Mouse (Mus musculus) forebrain, embryonic 12.5 days (tissue): ENCODE results near the gene Hist1h2ad. TPM values are rescaled to one million over a fixed set of nuclear protein-coding genes. Genes with fewer than 3 reads are reported as not detected.
"Not testable (repeated sequence)": the region's sequence is repeated elsewhere in the genome, so short reads cannot be mapped to it uniquely, and the experiment has no call there.

Experiments used
- ATAC-seq: fragments of 200-750 bp; cut with Nextera tagmentation; 2 replicates; pipeline ENCODE4 v1.8.0; 2017; ENCODE audit warnings: moderate TSS enrichment; ENCODE audit not compliant: low FRiP score
- H3K27ac ChIP-seq: fragments of 300-500 bp; sonication (generic); 2 replicates; pipeline ENCODE4 v1.5.1; 2016; ENCODE audit warnings: mild to moderate bottlenecking
- H3K27me3 ChIP-seq: fragments of 300-500 bp; sonication (generic); 2 replicates; pipeline ENCODE4 v1.6.1; 2016; ENCODE audit warnings: mild to moderate bottlenecking
- H3K36me3 ChIP-seq: fragments of 300-500 bp; sonication (generic); replicated peaks from 2 replicates; pipeline ENCODE4 v1.6.1; 2016; ENCODE audit warnings: mild to moderate bottlenecking
- H3K4me1 ChIP-seq: fragments of 300-500 bp; sonication (generic); 2 replicates; pipeline ENCODE4 v1.6.1; 2016
- H3K4me2 ChIP-seq: fragments of 300-500 bp; sonication (generic); 2 replicates; pipeline ENCODE4 v1.6.1; 2016; ENCODE audit warnings: mild to moderate bottlenecking, moderate library complexity
- H3K4me3 ChIP-seq: fragments of 300-500 bp; sonication (generic); replicated peaks from 2 replicates; pipeline ENCODE4 v1.5.1; 2016; ENCODE audit warnings: mild to moderate bottlenecking
- H3K9ac ChIP-seq: fragments of 300-500 bp; sonication (generic); 2 replicates; pipeline ENCODE4 v1.6.1; 2016; ENCODE audit warnings: mild to moderate bottlenecking
- H3K9me3 ChIP-seq: fragments of 300-500 bp; sonication (generic); 2 replicates; pipeline ENCODE4 v1.6.1; 2016
- WGBS: fragments of 180-500 bp; shearing (Covaris S2); methylation state at CpG from one replicate; pipeline ENCODE4 v1.1.7; 2016; 5-methylcytosine and 5-hydroxymethylcytosine counted together
- polyA plus RNA-seq: library from polyadenylated mRNA; unstranded; fragments of >200 nt; fragmentation: Nextera tagmentation; extraction: Ambion mirVana; gene quantifications from 2 replicates; pipeline ENCODE4 v1.2.1, GENCODE M21; 2016

Hist1h2ad gene
- polyA plus RNA-seq, 1 experiment from 2014 or later = 1.3 TPM

DNA sequence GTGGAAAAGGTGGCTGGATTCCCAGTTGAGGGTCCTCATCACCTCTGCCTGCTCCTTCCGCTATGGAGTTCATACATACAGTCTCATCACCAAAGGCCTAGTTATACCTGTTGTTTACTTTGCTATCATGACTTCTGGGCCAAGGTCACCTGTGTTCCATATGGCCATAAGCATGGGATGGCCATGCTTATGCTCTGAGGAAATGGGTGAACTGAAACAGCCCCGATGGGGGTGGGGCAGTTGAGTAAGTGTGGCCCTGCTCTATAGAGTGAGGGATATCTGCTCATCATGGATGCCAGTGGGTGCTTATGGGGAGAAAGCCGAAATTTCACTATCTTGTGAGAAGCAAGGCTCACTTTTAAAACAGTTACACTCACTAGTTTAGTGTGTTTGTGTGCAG, 30.9 kb downstream of the Hist1h2ad start:
- no peaks in the 10 kb centered on the region for H3K4me1 ChIP-seq
- no peaks in the 10 kb centered on the region for H3K36me3 ChIP-seq
- no peak overlapping the region for H3K27ac ChIP-seq
- no peak overlapping the region for H3K4me2 ChIP-seq
- WGBS = 94% methylated on average over 3 of the region's 3 CpGs
- no peaks in the 10 kb centered on the region for H3K27me3 ChIP-seq
- ATAC-seq = no peak
- H3K9me3 ChIP-seq = no peaks in the 10 kb centered on the region
- no peak overlapping the region for H3K4me3 ChIP-seq
- no peak overlapping the region for H3K9ac ChIP-seq

DNA sequence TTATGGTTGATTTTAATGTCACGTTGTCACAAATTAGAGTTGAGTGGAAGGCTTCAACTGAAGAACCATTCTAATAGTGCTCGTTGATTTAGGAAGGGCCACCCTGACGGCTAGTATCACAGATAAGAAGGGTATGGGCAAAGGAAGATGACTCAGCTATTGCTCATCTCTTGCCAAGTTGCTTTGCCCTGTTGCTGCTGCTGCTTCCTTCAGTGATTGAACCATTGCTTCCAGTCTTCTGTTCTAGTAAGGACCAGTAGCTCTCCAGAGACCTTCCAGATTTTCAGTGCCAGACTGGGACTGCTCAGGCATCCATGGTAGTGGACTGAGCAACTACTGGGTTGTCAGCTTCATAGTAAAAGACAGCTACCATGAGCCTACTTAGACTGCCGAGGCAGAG, 35.0 kb downstream of the Hist1h2ad start:
- no peak overlapping the region for H3K9ac ChIP-seq
- no peak for ATAC-seq
- 91% methylated on average over 4 of the region's 4 CpGs for WGBS
- no peaks in the 10 kb centered on the region for H3K27me3 ChIP-seq
- H3K4me2 ChIP-seq = no peak overlapping the region
- H3K36me3 ChIP-seq = no peaks in the 10 kb centered on the region
- H3K4me3 ChIP-seq = no peak overlapping the region
- H3K4me1 ChIP-seq = no peaks in the 10 kb centered on the region
- no peaks in the 10 kb centered on the region for H3K9me3 ChIP-seq
- no peak overlapping the region for H3K27ac ChIP-seq

DNA sequence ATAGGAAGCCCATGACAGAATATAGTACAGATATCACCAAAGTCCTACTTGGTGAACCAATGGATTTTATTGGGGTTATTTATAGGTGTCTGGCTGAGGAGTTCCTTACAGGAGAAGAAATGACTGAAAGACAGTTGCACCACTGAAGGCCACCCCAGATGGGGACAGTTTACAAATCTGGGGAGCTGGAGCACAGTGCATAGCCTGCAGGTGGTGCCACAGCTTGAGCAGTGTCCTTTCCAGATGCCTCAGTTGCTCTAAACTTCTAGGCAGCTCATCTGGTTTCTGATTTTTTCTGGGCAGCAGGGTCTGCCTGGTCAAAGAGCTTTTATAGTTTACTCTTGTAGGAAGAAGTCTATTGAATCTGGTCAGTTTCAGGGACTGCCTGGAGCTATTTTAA, 35.7 kb downstream of the Hist1h2ad start:
- H3K9ac ChIP-seq = no peak overlapping the region
- H3K4me1 ChIP-seq = no peaks in the 10 kb centered on the region
- no peaks in the 10 kb centered on the region for H3K36me3 ChIP-seq
- H3K9me3 ChIP-seq = no peaks in the 10 kb centered on the region
- H3K4me2 ChIP-seq = no peak overlapping the region
- H3K27me3 ChIP-seq = no peaks in the 10 kb centered on the region
- H3K4me3 ChIP-seq = no peak overlapping the region
- ATAC-seq = no peak
- no peak overlapping the region for H3K27ac ChIP-seq

DNA sequence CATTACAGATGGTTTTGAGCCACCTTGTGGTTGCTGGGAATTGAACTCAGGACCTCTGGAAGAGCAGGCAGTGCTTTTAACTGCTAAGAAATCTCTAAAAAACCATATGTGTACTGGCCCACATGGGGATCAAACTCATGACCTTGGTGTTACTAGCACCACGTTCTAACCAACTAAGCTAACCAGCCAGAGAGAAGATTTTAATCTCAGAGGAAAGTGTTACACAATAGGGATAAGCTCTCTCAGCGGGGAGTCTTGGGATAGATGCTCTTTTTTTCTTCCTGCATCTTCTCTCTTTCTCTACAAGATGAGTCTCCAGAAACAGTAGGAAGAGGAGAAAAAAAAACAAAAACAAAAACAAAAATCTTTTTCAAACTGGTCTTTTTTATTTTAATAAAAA, 36.2 kb downstream of the Hist1h2ad start:
- WGBS = 73% methylated on average over 2 of the region's 2 CpGs
- no peaks in the 10 kb centered on the region for H3K4me1 ChIP-seq
- H3K4me3 ChIP-seq = no peak overlapping the region
- ATAC-seq = no peak
- no peak overlapping the region for H3K9ac ChIP-seq
- H3K27ac ChIP-seq = no peak overlapping the region
- no peaks in the 10 kb centered on the region for H3K9me3 ChIP-seq
- H3K36me3 ChIP-seq = no peaks in the 10 kb centered on the region
- no peak overlapping the region for H3K4me2 ChIP-seq
- H3K27me3 ChIP-seq = no peaks in the 10 kb centered on the region

DNA sequence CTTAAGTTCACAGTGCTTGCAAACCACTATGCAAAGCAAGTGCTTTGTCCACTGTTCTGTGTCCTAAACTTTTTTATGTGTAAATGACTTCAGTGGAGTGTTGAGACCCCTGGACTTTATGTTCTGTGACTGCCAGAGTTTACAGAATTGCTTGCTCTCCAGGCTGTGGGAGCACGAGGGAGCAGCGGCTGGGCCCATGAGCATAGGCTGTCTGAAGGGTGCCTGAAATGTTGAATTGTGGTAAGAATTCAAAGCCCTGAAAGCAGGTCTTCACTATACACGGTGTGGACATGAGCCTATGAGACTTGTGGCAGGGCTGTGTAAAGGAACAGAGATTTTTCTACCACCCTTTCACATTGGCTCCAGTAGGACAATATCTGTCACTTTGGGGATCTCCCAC, 37.5 kb downstream of the Hist1h2ad start:
- Histone ChIP-seq H3K9ac (no peak overlapping the region), H3K9me3 (no peaks in the 10 kb centered on the region), H3K36me3 (no peaks in the 10 kb centered on the region), H3K4me2 (no peak overlapping the region), H3K27me3 (no peaks in the 10 kb centered on the region), H3K27ac (no peak overlapping the region), H3K4me1 (no peaks in the 10 kb centered on the region), H3K4me3 (no peak overlapping the region)
- 89% methylated on average over 3 of the region's 3 CpGs for WGBS
- no peak for ATAC-seq

DNA sequence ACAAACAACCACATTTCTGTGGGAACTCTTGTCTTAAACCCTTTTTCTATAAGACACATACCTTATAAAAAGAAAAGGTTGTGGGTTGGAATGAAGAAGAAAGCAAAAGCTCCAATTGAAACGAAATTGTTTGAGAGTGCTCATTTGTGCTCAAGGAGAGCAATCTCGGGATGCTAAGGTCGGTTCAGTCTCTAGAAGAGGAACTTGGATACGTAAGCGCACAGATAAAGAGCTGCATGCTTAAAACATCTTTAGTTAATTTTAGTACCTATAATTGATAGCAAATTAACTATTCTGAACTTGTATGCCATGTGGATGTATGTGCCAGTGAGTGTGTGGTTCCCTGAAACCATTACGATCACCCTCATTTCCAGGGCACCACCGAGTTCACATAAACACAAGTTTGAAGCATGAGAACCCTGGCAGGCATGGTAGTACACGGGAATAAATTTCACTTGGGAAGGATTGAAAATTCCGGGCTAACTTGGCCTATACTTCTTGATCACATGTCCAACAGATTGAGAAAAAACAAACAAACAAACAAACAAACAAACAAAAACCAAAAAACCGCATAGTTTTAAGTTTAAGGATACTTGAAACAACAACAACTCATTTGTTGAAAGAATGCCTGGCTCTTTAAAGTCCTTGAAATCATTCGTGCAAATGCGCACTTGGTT, 46.0 kb downstream of the Hist1h2ad start:
- no peaks in the 10 kb centered on the region for H3K9me3 ChIP-seq
- peak overlapping the region; percentile 98 for H3K27ac ChIP-seq
- H3K4me2 ChIP-seq = peak overlapping the region; percentile 76
- whole genome bisulfite sequencing = 54% methylated on average over 12 of the region's 12 CpGs
- no peak for ATAC-seq
- peak overlapping the region; percentile 64 for H3K9ac ChIP-seq
- H3K4me1 ChIP-seq = peaks cover 17% of the 10 kb centered on the region
- H3K4me3 ChIP-seq = peak overlapping the region; percentile 58
- no peaks in the 10 kb centered on the region for H3K27me3 ChIP-seq
- H3K36me3 ChIP-seq = no peaks in the 10 kb centered on the region

DNA sequence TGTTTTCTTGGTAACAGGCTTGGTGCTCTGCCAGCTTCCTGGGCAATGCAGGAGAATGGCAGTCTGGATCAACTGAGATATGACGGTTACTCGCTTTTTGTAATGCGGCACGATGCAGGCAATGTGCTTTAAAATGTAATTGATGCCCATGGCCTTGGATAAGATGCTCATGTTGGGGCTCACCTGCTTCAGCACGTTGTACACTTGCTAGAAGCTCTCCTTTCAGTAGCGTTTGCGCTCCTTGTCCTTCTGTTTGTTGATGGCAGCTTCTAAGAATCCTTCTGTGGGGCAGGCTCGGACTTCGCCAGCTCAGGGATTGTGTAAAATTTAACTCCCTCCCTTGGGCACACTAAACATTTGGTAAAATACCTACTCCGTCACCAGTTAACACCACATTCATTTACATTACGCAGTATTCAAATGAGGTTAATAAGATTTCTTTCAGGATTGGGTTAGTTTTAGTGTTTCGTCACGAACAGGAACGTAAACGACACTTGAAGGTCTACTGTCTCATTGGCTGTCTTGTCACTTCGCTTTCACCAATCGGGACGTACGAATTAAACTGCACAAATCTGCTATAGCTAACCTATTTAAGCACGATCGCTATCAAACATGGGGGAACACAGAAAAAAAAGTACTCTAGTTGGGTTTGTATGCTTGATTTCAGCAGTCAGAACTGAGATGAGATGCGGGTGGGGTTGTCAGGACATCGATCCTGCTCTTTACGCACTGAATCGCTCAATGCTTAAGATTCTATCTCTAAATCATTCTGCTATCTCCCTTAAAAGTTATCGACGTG, 46.8 kb downstream of the Hist1h2ad start, which contains the start of gene Hist1h2be:
TSS of gene Hist1h2be (minus strand) at position 392 of the 799 bp plus-strand sequence.
- peak within 1 kb of the TSS; percentile 76 for H3K4me2 ChIP-seq
- peaks cover 17% of the 10 kb centered on the region for H3K4me1 ChIP-seq
- H3K4me3 ChIP-seq = peak within 1 kb of the TSS; percentile 58
- H3K36me3 ChIP-seq = no peaks in the 10 kb centered on the region
- peak within 1 kb of the TSS; percentile 92 for H3K9ac ChIP-seq
- peak; percentile 83 for ATAC-seq
- 1% methylated on average over 27 of the region's 27 CpGs for WGBS
- no peaks in the 10 kb centered on the region for H3K9me3 ChIP-seq
- H3K27me3 ChIP-seq = 0 out of 2 replicates have a peak, but pooled peaks cover 3% of the 10 kb centered on the region
- peak within 1 kb of the TSS; percentile 98 for H3K27ac ChIP-seq

DNA sequence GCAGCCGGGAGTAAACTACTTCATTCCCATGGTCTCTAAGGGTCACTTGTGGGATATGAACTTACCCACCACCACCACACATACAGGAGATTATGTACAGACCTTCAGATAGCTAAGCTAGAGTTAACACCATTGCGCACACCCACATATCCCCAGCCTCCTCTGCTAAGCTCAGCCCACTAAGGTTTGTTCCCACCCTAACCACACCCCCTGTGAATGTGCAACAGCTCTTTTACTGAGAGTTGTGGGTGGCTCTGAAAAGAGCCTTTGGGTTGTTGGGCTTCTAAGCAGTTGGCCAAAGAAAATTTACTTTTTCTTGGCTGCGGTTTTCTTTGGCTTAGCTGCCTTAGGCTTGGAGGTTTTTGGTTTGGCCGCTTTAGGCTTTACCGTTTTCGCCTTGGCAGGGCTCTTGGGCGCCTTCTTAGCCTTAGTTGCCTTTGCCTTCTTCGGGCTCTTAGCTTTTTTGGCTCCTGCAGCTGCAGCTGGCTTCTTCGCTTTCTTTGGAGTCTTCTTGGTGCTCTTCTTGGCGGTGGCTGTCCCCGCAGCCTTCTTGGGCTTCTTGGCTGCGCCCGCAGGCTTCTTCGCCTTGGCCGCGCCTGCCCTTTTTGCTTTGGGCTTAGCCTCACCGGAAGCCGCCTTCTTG, 47.5 kb downstream of the Hist1h2ad start:
- Histone ChIP-seq H3K4me2 (peak overlapping the region; percentile 76), H3K27me3 (0 out of 2 replicates have a peak, but pooled peaks cover 3% of the 10 kb centered on the region), H3K4me3 (peak overlapping the region; percentile 58), H3K36me3 (no peaks in the 10 kb centered on the region), H3K4me1 (peaks cover 17% of the 10 kb centered on the region), H3K9ac (peak overlapping the region; percentile 92), H3K9me3 (no peaks in the 10 kb centered on the region), H3K27ac (peak overlapping the region; percentile 98)
- ATAC-seq = peak; percentile 78
- WGBS = under 1% methylated on average over 18 of the region's 18 CpGs

DNA sequence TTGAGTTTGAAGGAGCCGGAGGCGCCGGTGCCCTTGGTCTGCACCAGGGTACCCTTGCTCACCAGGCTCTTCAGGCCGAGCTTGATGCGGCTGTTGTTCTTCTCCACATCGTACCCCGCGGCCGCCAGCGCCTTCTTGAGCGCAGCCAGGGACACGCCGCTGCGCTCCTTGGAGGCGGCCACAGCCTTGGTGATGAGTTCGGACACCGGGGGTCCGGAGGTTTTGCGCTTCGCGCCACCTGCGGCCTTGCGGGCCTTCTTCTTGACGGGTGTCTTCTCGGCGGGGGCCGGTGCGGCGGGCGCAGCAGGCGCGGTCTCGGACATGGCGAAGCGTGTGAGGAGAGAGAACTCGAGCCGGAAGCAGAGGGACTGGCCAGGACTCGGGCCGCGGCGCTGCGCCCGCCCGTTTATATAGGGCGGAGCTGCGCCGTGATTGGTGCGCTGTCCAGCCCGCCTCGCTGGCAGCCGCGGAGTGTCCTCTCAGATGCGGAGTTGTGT, 48.0 kb downstream of the Hist1h2ad start, which contains the start of gene Hist1h1e:
TSS of gene Hist1h1e (minus strand) at position 384 of the 497 bp plus-strand sequence.
- peaks cover 17% of the 10 kb centered on the region for H3K4me1 ChIP-seq
- H3K9ac ChIP-seq = peak within 1 kb of the TSS; percentile 92
- peak within 1 kb of the TSS; percentile 76 for H3K4me2 ChIP-seq
- H3K9me3 ChIP-seq, H3K27me3 ChIP-seq, H3K36me3 ChIP-seq: not testable (repeated sequence)
- peak; percentile 96 for ATAC-seq
- H3K27ac ChIP-seq = peak within 1 kb of the TSS; percentile 98
- peak within 1 kb of the TSS; percentile 58 for H3K4me3 ChIP-seq
- WGBS = under 1% methylated on average over 50 of the region's 53 CpGs

DNA sequence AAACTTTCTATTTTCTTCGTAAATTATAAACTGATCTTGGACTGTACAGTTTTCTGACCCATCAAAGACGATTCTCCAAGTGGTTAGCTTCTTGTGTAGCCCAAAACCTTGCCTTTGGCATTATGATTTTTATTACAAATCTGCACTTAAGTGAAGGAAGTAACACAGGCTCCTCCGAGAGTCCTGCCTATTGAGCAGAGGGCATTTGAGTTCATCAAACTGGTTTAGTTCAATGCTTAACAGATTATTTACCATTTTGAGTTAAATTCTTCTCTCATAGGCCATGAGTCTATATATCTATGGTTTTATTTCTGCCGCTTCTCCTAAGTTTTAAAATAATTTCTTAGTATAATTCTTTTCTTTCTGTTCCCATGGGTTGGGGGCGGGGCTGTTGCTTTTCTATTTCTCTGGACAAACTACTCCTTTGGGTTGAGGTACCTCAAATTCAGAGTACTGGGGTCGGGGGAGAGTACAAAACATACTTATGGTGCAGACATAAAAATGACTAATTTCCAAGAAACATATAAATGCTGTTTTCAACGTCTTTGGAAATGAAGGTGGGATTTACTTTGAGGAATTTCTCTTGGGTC, 48.8 kb downstream of the Hist1h2ad start:
- Histone ChIP-seq H3K27me3 (0 out of 2 replicates have a peak, but pooled peaks cover 3% of the 10 kb centered on the region), H3K9me3 (no peaks in the 10 kb centered on the region), H3K4me2 (peak overlapping the region; percentile 76), H3K4me1 (peaks cover 17% of the 10 kb centered on the region), H3K9ac (peak overlapping the region; percentile 92), H3K36me3 (no peaks in the 10 kb centered on the region), H3K27ac (peak overlapping the region; percentile 98), H3K4me3 (peak overlapping the region; percentile 58)
- no peak for ATAC-seq
- 30% methylated on average over 7 of the region's 7 CpGs for WGBS
